ENCODE assay signal across 11 mouse cellular contexts in genomic region chr9:62364831-62365230, GRCm38 (mm10). TPM values are rescaled to one million over a fixed set of nuclear protein-coding genes. Genes with fewer than 3 reads are reported as not detected.
DNase-seq lines count a peak whose midpoint lies in the region; ATAC-seq and TF ChIP-seq lines count a peak whose summit lies in the region.
"Had no signal": no experiment of that assay in that cellular context is flagged by ENCODE, and none has a peak within 500 bp of the region (broad histone marks: within the 10 kb centered on the region; RNA-seq: fewer than 3 reads in every experiment).

No protein-coding gene starts in this region.

- peaks cover 75 to 100% of the 10 kb centered on the region in 2 experiments for H3K4me1 ChIP-seq in heart, embryonic 14.5 days (ENCODE audit: control insufficient read depth in 2 of 2, insufficient read depth in 2 of 2, low read length in 2 of 2)
- peaks cover 82% of the 10 kb centered on the region for H3K4me1 ChIP-seq in stomach, embryonic 16.5 days (ENCODE audit: control insufficient read depth, insufficient read depth, low read length)
- H3K4me1 ChIP-seq in stomach, postnatal 0 days (replicated peaks; ENCODE audit: control insufficient read depth, insufficient read depth) = peaks cover 23% of the 10 kb centered on the region
- peaks cover 64% of the 10 kb centered on the region for H3K4me1 ChIP-seq in embryonic facial prominence, embryonic 14.5 days (ENCODE audit: control insufficient read depth, insufficient read depth, low read length)

- WGBS in heart, embryonic 14.5 days = 67% methylated on average over 7 of the region's 7 CpGs
- WGBS in stomach, embryonic 16.5 days = 49% methylated on average over 7 of the region's 7 CpGs
- 52% methylated on average over 7 of the region's 7 CpGs for WGBS in stomach, postnatal 0 days
- 51% methylated on average over 7 of the region's 7 CpGs for WGBS in embryonic facial prominence, embryonic 14.5 days

- intact Hi-C loops in heart, postnatal 36 days (cut with DNase I) = no loop called here
- intact Hi-C loops in left cerebral cortex, postnatal 36 days (cut with DNase I) = no loop called here

- no peak for DNase-seq in heart, postnatal 36 days
- no peak for DNase-seq in stomach, postnatal 0 days (ENCODE audit: low spot score)
- no peak for DNase-seq in embryonic facial prominence, embryonic 14.5 days (ENCODE audit: low spot score)
- DNase-seq in left cerebral cortex, postnatal 36 days (ENCODE audit: low spot score in 2 of 2) = no peak
- DNase-seq in lung, postnatal 4 days = no peak
- no peak for DNase-seq in thymus, postnatal 14 days
- DNase-seq: right cerebral cortex, adult 18-20 months had no signal

- H3K4me2 ChIP-seq in heart, embryonic 14.5 days (ENCODE audit: low read length) = no peak overlapping the region
- no peak overlapping the region for H3K4me2 ChIP-seq in stomach, embryonic 16.5 days (ENCODE audit: low read depth, low read length)
- H3K4me2 ChIP-seq in stomach, postnatal 0 days (replicated peaks; ENCODE audit: low read depth) = no peak overlapping the region
- H3K4me2 ChIP-seq in embryonic facial prominence, embryonic 14.5 days (ENCODE audit: low read depth, low read length) = no peak overlapping the region

- no peaks in the 10 kb centered on the region for H3K9me3 ChIP-seq in heart, embryonic 14.5 days (ENCODE audit: control insufficient read depth, low read length)
- no peaks in the 10 kb centered on the region for H3K9me3 ChIP-seq in stomach, embryonic 16.5 days (replicated peaks; ENCODE audit: control insufficient read depth, low read length)
- H3K9me3 ChIP-seq in stomach, postnatal 0 days (ENCODE audit: control insufficient read depth, low read length) = no peaks in the 10 kb centered on the region
- H3K9me3 ChIP-seq in embryonic facial prominence, embryonic 14.5 days (ENCODE audit: control insufficient read depth, low read length) = no peaks in the 10 kb centered on the region
- H3K9me3 ChIP-seq: G1E; midbrain, embryonic 12.5 days had no signal

- no peaks in the 10 kb centered on the region for H3K27me3 ChIP-seq in heart, embryonic 14.5 days (ENCODE audit: control insufficient read depth, insufficient read depth, low read length)
- no peaks in the 10 kb centered on the region for H3K27me3 ChIP-seq in stomach, embryonic 16.5 days (ENCODE audit: control insufficient read depth, insufficient read depth, low read length)
- H3K27me3 ChIP-seq in stomach, postnatal 0 days (ENCODE audit: control insufficient read depth, insufficient read depth, low read length) = no peaks in the 10 kb centered on the region
- no peaks in the 10 kb centered on the region for H3K27me3 ChIP-seq in embryonic facial prominence, embryonic 14.5 days (replicated peaks; ENCODE audit: control insufficient read depth, insufficient read depth, low read length)

- H3K4me3 ChIP-seq in heart, embryonic 14.5 days (ENCODE audit: control insufficient read depth in 1 of 2, insufficient read depth in 1 of 2, low read depth in 1 of 2, low read length in 2 of 2) = no peak overlapping the region
- H3K4me3 ChIP-seq in stomach, embryonic 16.5 days (replicated peaks; ENCODE audit: low read length) = no peak overlapping the region
- H3K4me3 ChIP-seq in stomach, postnatal 0 days (ENCODE audit: low read depth, low read length) = no peak overlapping the region
- H3K4me3 ChIP-seq in embryonic facial prominence, embryonic 14.5 days (ENCODE audit: low read depth, low read length) = no peak overlapping the region
- H3K4me3 ChIP-seq: midbrain, embryonic 12.5 days had no signal

- ATAC-seq in heart, embryonic 14.5 days (ENCODE audit: insufficient number of reproducible peaks, insufficient read depth, low FRiP score, low read depth) = no peak
- ATAC-seq in stomach, embryonic 16.5 days (ENCODE audit: insufficient read depth, low FRiP score) = no peak
- ATAC-seq in stomach, postnatal 0 days (ENCODE audit: low FRiP score, low TSS enrichment) = no peak
- no peak for ATAC-seq in embryonic facial prominence, embryonic 14.5 days (ENCODE audit: low read depth)

- no peak overlapping the region for H3K27ac ChIP-seq in heart, embryonic 14.5 days (replicated peaks in 1 of 2; ENCODE audit: control insufficient read depth in 1 of 2, insufficient read depth in 1 of 2, low read depth in 2 of 2, low read length in 2 of 2)
- no peak overlapping the region for H3K27ac ChIP-seq in stomach, embryonic 16.5 days (ENCODE audit: low read length)
- no peak overlapping the region for H3K27ac ChIP-seq in stomach, postnatal 0 days (replicated peaks)
- H3K27ac ChIP-seq in embryonic facial prominence, embryonic 14.5 days (replicated peaks; ENCODE audit: low read depth, low read length) = no peak overlapping the region

- peak overlapping the region; percentile 23; the same call in 1 of the 2 replicates for H3K9ac ChIP-seq in heart, embryonic 14.5 days (ENCODE audit: low read length)
- H3K9ac ChIP-seq in stomach, embryonic 16.5 days (ENCODE audit: low read length) = 0 out of 2 replicates have a peak overlapping the region, but pooled peaks have one; percentile 14
- H3K9ac ChIP-seq in stomach, postnatal 0 days (ENCODE audit: low read length) = no peak overlapping the region
- H3K9ac ChIP-seq in embryonic facial prominence, embryonic 14.5 days (ENCODE audit: low read depth, low read length) = 0 out of 2 replicates have a peak overlapping the region, but pooled peaks have one; percentile 27

- TF ChIP-seq CTCF in stomach, postnatal 0 days (IDR thresholded peaks at IDR 0.05; ENCODE audit: low read depth) = no peak

- H3K36me3 ChIP-seq in heart, embryonic 14.5 days (ENCODE audit: control insufficient read depth, insufficient read depth, low read length) = peaks cover 7% of the 10 kb centered on the region
- H3K36me3 ChIP-seq in stomach, embryonic 16.5 days (ENCODE audit: control insufficient read depth, insufficient read depth, low read length) = no peaks in the 10 kb centered on the region
- no peaks in the 10 kb centered on the region for H3K36me3 ChIP-seq in stomach, postnatal 0 days (ENCODE audit: control insufficient read depth, insufficient read depth, low read length)
- no peaks in the 10 kb centered on the region for H3K36me3 ChIP-seq in embryonic facial prominence, embryonic 14.5 days (ENCODE audit: control insufficient read depth, insufficient read depth, low read length)
- H3K36me3 ChIP-seq: midbrain, embryonic 12.5 days had no signal

- no peak for TF ChIP-seq EP300 in stomach, postnatal 0 days (optimal IDR thresholded peaks at IDR 0.05)

RNA-seq across cellular contexts. Expression of gene Anp32a, which starts 23.7 kb away (rescaled TPM):
- 92.8 and 109 TPM in 2 replicates for polyA plus RNA-seq in heart, embryonic 14.5 days (2014; fragmentation: Nextera tagmentation; extraction: Ambion mirVana)
- 100 to 1,000 TPM; 206 to 209 TPM for total RNA-seq in heart, postnatal 36 days (2021)
- polyA plus RNA-seq in stomach, embryonic 16.5 days (2015; fragmentation: Nextera tagmentation; extraction: Ambion mirVana) = 117 and 125 TPM in 2 replicates
- 67.9 and 89.9 TPM in 2 replicates for polyA plus RNA-seq in stomach, postnatal 0 days (2015; fragmentation: Nextera tagmentation; extraction: Ambion mirVana)
- polyA plus RNA-seq in embryonic facial prominence, embryonic 14.5 days (2014; fragmentation: Nextera tagmentation; extraction: Ambion mirVana) = 107 and 112 TPM in 2 replicates
- 100 to 1,000 TPM; 232 to 281 TPM for total RNA-seq in left cerebral cortex, postnatal 36 days (2021)
